Mouse (Mus musculus): ENCODE measurements around the gene Fryl.

DNA sequence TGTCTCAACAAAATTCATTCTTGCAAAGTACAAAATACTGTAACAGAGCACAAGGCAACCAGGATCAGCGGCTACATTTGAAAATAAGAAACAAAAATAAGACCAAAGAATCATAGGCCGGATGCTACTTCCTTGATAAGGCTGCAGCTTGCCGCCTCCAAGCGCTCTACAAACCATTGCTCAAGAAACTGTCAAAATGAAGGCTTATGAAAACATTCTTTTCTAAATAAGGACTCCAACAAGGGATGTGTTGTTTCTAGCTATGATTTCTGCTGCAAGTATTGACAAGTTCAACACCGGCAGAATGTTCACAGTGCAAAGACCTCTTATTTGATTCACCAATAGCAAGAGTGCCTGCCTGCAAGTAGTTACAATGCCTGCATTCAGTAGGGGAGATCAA lies 1.8 kb downstream of the Fryl start:
- TF ChIP-seq CTCF (IDR thresholded peaks at IDR 0.05; ENCODE audit: low read depth) (no peak), EP300 (optimal IDR thresholded peaks at IDR 0.05) (no peak)
